In the genomic region with DNA sequence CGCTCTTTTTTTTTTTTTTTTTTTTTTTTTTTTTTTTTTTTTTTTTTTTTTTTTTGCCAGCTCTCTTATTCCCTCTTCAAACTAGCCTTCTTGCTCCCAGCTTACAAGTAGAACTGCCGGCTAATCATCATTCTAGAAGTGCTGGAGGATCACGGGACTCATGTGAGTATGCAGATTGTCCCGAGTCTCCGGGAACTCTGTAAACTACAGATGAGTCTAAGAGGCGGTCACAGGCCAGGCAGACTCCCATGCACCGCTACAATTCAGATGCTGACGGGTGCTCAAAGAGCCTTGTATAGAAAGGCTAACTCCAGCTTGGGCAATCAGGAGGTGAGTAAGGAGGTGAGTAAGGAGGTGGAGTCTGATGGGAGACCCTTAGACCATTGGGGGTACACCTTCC, we compare ENCODE assay signal across 24 mouse cellular contexts. TPM values are rescaled to one million over a fixed set of nuclear protein-coding genes. Genes with fewer than 3 reads are reported as not detected.
"Had no signal": no experiment of that assay in that cellular context is flagged by ENCODE, and none has a peak within 500 bp of the region (broad histone marks: within the 10 kb centered on the region; RNA-seq: fewer than 3 reads in every experiment).

No protein-coding gene starts in this region.

- H3K27ac ChIP-seq: macrophage; midbrain, embryonic 10.5 days; midbrain, embryonic 12.5 days; neural tube, embryonic 13.5 days; neural tube, embryonic 15.5 days had no signal

- H3K9ac ChIP-seq: lung, embryonic 14.5 days; midbrain, embryonic 12.5 days; neural tube, embryonic 13.5 days; neural tube, embryonic 15.5 days had no signal

- H3K27me3 ChIP-seq: midbrain, embryonic 12.5 days; neural tube, embryonic 13.5 days; neural tube, embryonic 15.5 days had no signal

- DNase-seq: lung, adult 18-20 months; lung, embryonic 14.5 days; lung, postnatal 14 days; lung, postnatal 36 days; midbrain, embryonic 14.5 days; retina, postnatal 1 day; right cerebral cortex, adult 18-20 months; right cerebral cortex, postnatal 25 days; right cerebral cortex, postnatal 4 days; spleen, adult 18-20 months; thymus, adult 18-20 months; thymus, postnatal 14 days; thymus, postnatal 4 days had no signal

- ATAC-seq: midbrain, embryonic 16.5 days had no signal

- H3K4me2 ChIP-seq: lung, embryonic 14.5 days; midbrain, embryonic 12.5 days; neural tube, embryonic 13.5 days; neural tube, embryonic 15.5 days had no signal

- H3K4me3 ChIP-seq: midbrain, embryonic 10.5 days; midbrain, embryonic 12.5 days; myocyte; neural tube, embryonic 13.5 days; neural tube, embryonic 15.5 days had no signal

- H3K9me3 ChIP-seq: midbrain, embryonic 10.5 days; midbrain, embryonic 12.5 days; neural tube, embryonic 13.5 days; neural tube, embryonic 15.5 days had no signal

- H3K36me3 ChIP-seq: midbrain, embryonic 10.5 days; midbrain, embryonic 12.5 days; neural tube, embryonic 13.5 days; neural tube, embryonic 15.5 days had no signal

- H3K4me1 ChIP-seq: midbrain, embryonic 10.5 days; midbrain, embryonic 12.5 days; neural tube, embryonic 13.5 days; neural tube, embryonic 15.5 days had no signal

RNA-seq across cellular contexts. Expression of gene Tead4, which starts 15.0 kb away (rescaled TPM):
- total RNA-seq: megakaryocyte-erythroid progenitor cell, adult 5-6 weeks had no signal
- polyA plus RNA-seq: macrophage had no signal

RNA-seq across cellular contexts. Expression of gene Tex52, which starts 59.7 kb away (rescaled TPM):
- polyA plus RNA-seq: liver, embryonic 16.5 days; macrophage; small intestine, adult 2 months; urinary bladder, adult 2 months had no signal
